Mouse (Mus musculus) C2C12 (cell line): ENCODE measurements around the gene Rgs10. TPM values are rescaled to one million over a fixed set of nuclear protein-coding genes. Genes with fewer than 3 reads are reported as not detected.

Experiments
- H3K27me3 ChIP-seq: one replicate; pipeline ENCODE4 v1.6.1; 2011; ENCODE audit not compliant: control insufficient read depth, insufficient read depth, insufficient read length
- H3K36me3 ChIP-seq: one replicate; pipeline ENCODE4 v1.6.1; 2011; ENCODE audit not compliant: control insufficient read depth, insufficient read depth
- H3K4me3 ChIP-seq: one replicate; pipeline ENCODE4 v1.5.1; 2011; ENCODE audit warnings: mild to moderate bottlenecking, control low read depth; ENCODE audit not compliant: poor library complexity, insufficient read depth, severe bottlenecking
- H3K79me2 ChIP-seq: one replicate; pipeline ENCODE4 v1.6.1; 2011; ENCODE audit not compliant: control insufficient read depth, insufficient read depth
- H3K79me3 ChIP-seq: one replicate; pipeline ENCODE4 v1.6.1; 2011; ENCODE audit warnings: low read depth, control low read depth
- H3ac ChIP-seq: one replicate; pipeline ENCODE3; 2011; ENCODE audit warnings: low read depth; ENCODE audit not compliant: control insufficient read depth, insufficient read length
- CEBPB ChIP-seq: IDR thresholded peaks from one replicate; pipeline ENCODE4 v1.6.1; 2011; ENCODE audit warnings: low read depth, mild to moderate bottlenecking, control low read depth, moderate library complexity
- CTCF ChIP-seq: IDR thresholded peaks from one replicate; pipeline ENCODE4 v1.5.1; 2011; ENCODE audit not compliant: control insufficient read depth, insufficient read depth, insufficient read length
- FOSL1 ChIP-seq: IDR thresholded peaks from one replicate; pipeline ENCODE4 v1.8.0; 2011; ENCODE audit warnings: mild to moderate bottlenecking, low read length; ENCODE audit not compliant: poor library complexity, insufficient read depth, severe bottlenecking
- MAX ChIP-seq: IDR thresholded peaks from one replicate; pipeline ENCODE4 v1.6.1; 2011; ENCODE audit warnings: mild to moderate bottlenecking, control low read depth
- MYOD1 ChIP-seq: IDR thresholded peaks from one replicate; pipeline ENCODE4 v1.6.1; 2011; ENCODE audit warnings: low read depth; ENCODE audit not compliant: control insufficient read depth, insufficient read length
- MYOG ChIP-seq: IDR thresholded peaks from one replicate; pipeline ENCODE4 v1.6.1; 2011; ENCODE audit not compliant: control insufficient read depth, insufficient read length; ENCODE audit errors: extremely low read depth
- USF1 ChIP-seq: IDR thresholded peaks from one replicate; pipeline ENCODE4 v1.6.1; 2011; ENCODE audit warnings: low read depth, mild to moderate bottlenecking, control low read depth, moderate library complexity
- polyA plus RNA-seq: library from polyadenylated mRNA; unstranded; fragments of >200 nt; fragmentation: generic; extraction: Trizol; gene quantifications from one replicate; pipeline ENCODE4 v1.2.1, GENCODE M21; 2012; ENCODE audit warnings: missing spikeins

Rgs10 gene
- polyA plus RNA-seq, 1 experiment, result 12.9 TPM

- Histone ChIP-seq H3K27me3 (no peaks in the 10 kb centered on the region), H3K79me2 (no peaks in the 10 kb centered on the region), H3K79me3 (no peaks in the 10 kb centered on the region), H3K36me3 (no peaks in the 10 kb centered on the region), H3K4me3 (no peak overlapping the region), H3ac (no peak overlapping the region)
- TF ChIP-seq CTCF (no peak), FOSL1 (no peak), MAX (no peak), CEBPB (no peak), USF1 (no peak), MYOG (no peak), MYOD1 (no peak)
Observed at GRCm38 (mm10) chr7:128366654-128367053, 51.9 kb downstream of the Rgs10 start.

- no peak overlapping the region for H3ac ChIP-seq
- H3K79me3 ChIP-seq, result no peaks in the 10 kb centered on the region
- no peaks in the 10 kb centered on the region for H3K36me3 ChIP-seq
- TF ChIP-seq MYOG (no peak), USF1 (no peak), MAX (no peak), FOSL1 (no peak), CEBPB (no peak), CTCF (no peak), MYOD1 (no peak)
- H3K4me3 ChIP-seq, result no peak overlapping the region
- H3K27me3 ChIP-seq, result no peaks in the 10 kb centered on the region
- no peaks in the 10 kb centered on the region for H3K79me2 ChIP-seq
Observed at GRCm38 (mm10) chr7:128365096-128365715, 53.4 kb downstream of the Rgs10 start.

DNA sequence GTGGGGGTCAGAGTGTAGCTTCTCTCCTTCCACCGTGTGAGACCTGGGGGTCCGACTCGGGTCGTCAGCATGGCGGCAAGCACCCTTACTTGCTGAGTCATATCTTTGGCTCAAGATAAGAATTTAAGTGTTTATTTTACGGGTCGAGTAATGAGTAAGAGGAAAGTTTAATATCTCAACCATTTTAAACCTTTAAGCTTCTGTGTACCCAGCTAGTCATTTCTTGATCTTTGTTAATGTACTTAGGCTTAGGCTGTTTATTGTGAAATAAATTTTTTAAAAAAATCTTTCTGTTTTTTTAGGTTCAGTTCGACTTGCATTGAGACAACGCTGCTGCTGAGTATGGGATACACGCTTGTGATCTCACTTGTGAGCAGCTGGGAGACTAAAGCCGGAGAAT, 54.0 kb downstream of the Rgs10 start:
- Histone ChIP-seq H3K27me3 (no peaks in the 10 kb centered on the region), H3ac (no peak overlapping the region), H3K79me3 (no peaks in the 10 kb centered on the region), H3K79me2 (no peaks in the 10 kb centered on the region), H3K4me3 (no peak overlapping the region), H3K36me3 (no peaks in the 10 kb centered on the region)
- TF ChIP-seq MYOG (no peak), FOSL1 (no peak), MAX (no peak), MYOD1 (no peak), CTCF (no peak), USF1 (no peak), CEBPB (no peak)

GRCm38 (mm10) chr7:128363806-128364205, 54.8 kb downstream of the Rgs10 start:
- H3K79me2 ChIP-seq, result no peaks in the 10 kb centered on the region
- H3ac ChIP-seq, result no peak overlapping the region
- no peak overlapping the region for H3K4me3 ChIP-seq
- TF ChIP-seq FOSL1 (no peak), MYOG (no peak), CTCF (no peak), MAX (no peak), MYOD1 (no peak), CEBPB (no peak), USF1 (no peak)
- no peaks in the 10 kb centered on the region for H3K27me3 ChIP-seq
- H3K36me3 ChIP-seq, result no peaks in the 10 kb centered on the region
- no peaks in the 10 kb centered on the region for H3K79me3 ChIP-seq

DNA sequence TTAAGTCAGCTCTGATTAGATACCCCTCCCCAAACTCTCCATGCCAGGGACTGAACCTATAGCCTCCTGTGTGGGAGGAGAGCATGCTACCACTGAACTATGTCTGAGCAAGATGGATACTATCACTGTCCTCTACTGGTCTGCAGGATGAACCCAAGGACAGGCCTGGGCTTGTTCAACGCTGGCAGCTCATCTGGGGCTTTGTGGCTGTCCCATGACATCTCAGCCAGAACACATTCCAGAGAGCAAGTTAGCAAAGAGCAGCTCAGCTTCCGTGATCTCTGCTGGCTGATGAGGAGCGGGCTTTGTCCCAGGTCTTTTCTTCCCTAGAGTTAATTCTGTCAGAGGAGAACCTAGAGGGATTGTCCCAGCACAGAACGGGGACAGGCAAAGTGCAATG, 55.6 kb downstream of the Rgs10 start:
- no peak for TF ChIP-seq USF1
- no peak for TF ChIP-seq FOSL1
- Histone ChIP-seq H3K36me3 (no peaks in the 10 kb centered on the region), H3ac (no peak overlapping the region), H3K79me2 (no peaks in the 10 kb centered on the region), H3K79me3 (no peaks in the 10 kb centered on the region), H3K27me3 (no peaks in the 10 kb centered on the region), H3K4me3 (no peak overlapping the region)

DNA sequence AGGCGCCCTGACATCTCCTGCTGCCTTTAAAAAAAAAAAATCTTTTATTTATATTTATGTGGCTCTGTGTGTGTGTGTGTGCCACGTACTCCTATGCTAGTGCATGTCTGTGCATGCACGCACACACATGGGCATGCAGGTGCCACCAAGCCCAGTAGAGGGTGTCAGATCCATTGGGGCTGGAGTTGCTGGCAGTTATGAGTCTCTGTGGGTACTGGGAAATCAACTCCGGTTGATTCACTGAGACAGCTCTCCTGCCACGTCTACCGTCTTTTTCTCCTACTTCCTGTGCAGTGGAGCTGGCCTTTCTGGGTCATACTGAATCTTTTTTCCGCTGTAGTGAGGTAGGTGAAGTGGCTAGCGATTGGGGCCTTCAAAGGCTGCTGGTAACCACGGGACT, 58.8 kb downstream of the Rgs10 start:
- Histone ChIP-seq H3K27me3 (no peaks in the 10 kb centered on the region), H3ac (no peak overlapping the region), H3K79me3 (no peaks in the 10 kb centered on the region), H3K36me3 (no peaks in the 10 kb centered on the region), H3K4me3 (no peak overlapping the region), H3K79me2 (no peaks in the 10 kb centered on the region)
- peak; percentile 9 for TF ChIP-seq CTCF
- no peak for TF ChIP-seq MYOD1
